Mouse (Mus musculus) megakaryocyte progenitor cell, adult 5-6 weeks (primary cell): ENCODE results near the gene BC055324. TPM values are rescaled to one million over a fixed set of nuclear protein-coding genes. Genes with fewer than 3 reads are reported as not detected.

Experiments used
- ATAC-seq: replicated peaks from 2 replicates; pipeline ENCODE4 v1.8.0; 2016; ENCODE audit warnings: mild to moderate bottlenecking, moderate TSS enrichment, inconsistent platforms; ENCODE audit not compliant: poor library complexity
- total RNA-seq, 2 experiments: library from RNA; stranded (forward) in 1 of 2; stranded (reverse) in 1 of 2; fragments of 157-497, 149-512 nt in 1 of 2; fragments of 200-1000 nt in 1 of 2; gene quantifications; 2 replicates each; pipeline versions ENCODE4 v1.2.3 to v1.2.4; 2015 to 2017

Gene BC055324
- total RNA-seq, 2 experiments from 2014 or later: 19.9 to 25.5 TPM

- no peak for ATAC-seq
Measured at GRCm38 (mm10) chr1:163958036-163958435, 36.6 kb downstream of the BC055324 start.

GRCm38 (mm10) chr1:163953396-163953795 is 41.2 kb downstream of the BC055324 start:
- ATAC-seq: no peak

- no peak for ATAC-seq
Measured at GRCm38 (mm10) chr1:163942056-163942455, 52.5 kb downstream of the BC055324 start.

GRCm38 (mm10) chr1:163934591-163934990 is 60.0 kb downstream of the BC055324 start:
- no peak for ATAC-seq

GRCm38 (mm10) chr1:163931801-163932200 is 62.8 kb downstream of the BC055324 start:
- ATAC-seq: no peak; the same call in 1 of the 2 replicates

- peak; percentile 38 for ATAC-seq
Measured at GRCm38 (mm10) chr1:163930458-163930794, 64.2 kb downstream of the BC055324 start.

GRCm38 (mm10) chr1:163929636-163930457 is 64.7 kb downstream of the BC055324 start:
- ATAC-seq: peak; percentile 84

GRCm38 (mm10) chr1:163928846-163929245 is 65.8 kb downstream of the BC055324 start, which contains the start of gene Scyl3:
Gene Scyl3 (plus strand): TSS chr1:163929100.
- no peak for ATAC-seq

DNA sequence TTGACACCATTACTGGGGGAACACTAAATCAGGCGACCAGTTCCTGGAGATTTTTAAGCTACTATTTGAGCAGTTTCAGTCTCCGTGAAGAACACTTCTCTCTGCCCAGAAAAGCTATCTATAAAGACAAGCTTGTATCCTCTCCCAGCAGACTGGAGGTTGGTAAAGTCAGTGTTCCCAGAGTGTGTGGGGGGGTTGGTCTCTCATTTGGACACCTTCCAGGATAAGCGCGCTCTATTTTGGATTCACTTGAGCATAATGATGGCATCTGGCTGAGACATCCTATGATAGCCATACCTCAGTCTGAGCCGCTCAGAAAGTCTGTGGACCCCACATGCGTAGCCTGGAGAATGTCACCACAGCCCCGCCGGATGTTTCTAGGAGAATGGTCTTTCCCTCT is 70.5 kb downstream of the BC055324 start:
- no peak for ATAC-seq

- ATAC-seq: no peak
Measured at GRCm38 (mm10) chr1:163917349-163918160, 77.0 kb downstream of the BC055324 start.

GRCm38 (mm10) chr1:163911981-163912380 is 82.6 kb downstream of the BC055324 start:
- no peak for ATAC-seq

- ATAC-seq: no peak
Measured at GRCm38 (mm10) chr1:163910785-163911184, 83.8 kb downstream of the BC055324 start.

DNA sequence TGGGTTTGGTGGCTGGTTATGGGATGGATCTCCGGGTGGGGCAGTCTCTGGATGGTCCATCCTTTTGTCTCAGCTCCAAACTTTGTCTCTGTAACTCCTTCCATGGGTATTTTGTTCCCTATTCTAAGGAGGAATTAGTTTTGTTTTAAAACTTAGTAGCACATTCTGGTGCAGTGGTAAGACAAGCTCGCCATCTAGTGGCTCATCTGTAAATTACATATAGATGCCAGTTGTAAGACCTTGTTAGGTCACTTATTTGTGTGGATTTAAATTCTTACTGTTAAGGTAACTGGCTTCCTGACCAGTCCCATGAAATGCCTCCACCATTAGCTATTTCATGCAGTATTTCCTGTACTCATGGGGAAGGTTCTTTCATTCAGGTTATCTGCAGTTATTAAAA is 84.3 kb downstream of the BC055324 start:
- ATAC-seq: peak; percentile 98

DNA sequence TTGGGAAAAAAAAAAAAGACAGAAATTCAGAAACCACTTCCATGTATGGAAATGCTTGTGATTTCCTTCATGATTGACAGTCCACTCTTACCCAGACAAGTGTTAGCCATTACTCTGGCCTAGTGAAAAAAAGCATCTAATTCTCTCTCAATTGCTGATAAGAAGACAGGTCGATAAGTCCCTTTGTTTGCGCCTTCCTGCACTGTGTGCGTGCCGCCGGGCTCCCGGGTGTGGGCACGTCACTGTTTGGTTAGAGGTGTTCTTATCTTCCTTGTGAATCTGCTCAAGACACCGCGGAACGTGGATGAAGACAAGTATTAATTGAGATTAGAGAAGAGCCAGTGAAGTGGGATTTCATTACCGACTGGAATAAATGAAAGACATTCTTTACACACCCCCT is 86.2 kb downstream of the BC055324 start:
- no peak for ATAC-seq

GRCm38 (mm10) chr1:163907007-163907811 is 87.4 kb downstream of the BC055324 start:
- no peak for ATAC-seq

- no peak for ATAC-seq
Measured at GRCm38 (mm10) chr1:163903411-163903810, 91.2 kb downstream of the BC055324 start.

- ATAC-seq: peak; percentile 54
Measured at GRCm38 (mm10) chr1:163900168-163900567, 94.4 kb downstream of the BC055324 start.

- ATAC-seq: peak; percentile 65
Measured at GRCm38 (mm10) chr1:163899575-163899974, 95.0 kb downstream of the BC055324 start.

DNA sequence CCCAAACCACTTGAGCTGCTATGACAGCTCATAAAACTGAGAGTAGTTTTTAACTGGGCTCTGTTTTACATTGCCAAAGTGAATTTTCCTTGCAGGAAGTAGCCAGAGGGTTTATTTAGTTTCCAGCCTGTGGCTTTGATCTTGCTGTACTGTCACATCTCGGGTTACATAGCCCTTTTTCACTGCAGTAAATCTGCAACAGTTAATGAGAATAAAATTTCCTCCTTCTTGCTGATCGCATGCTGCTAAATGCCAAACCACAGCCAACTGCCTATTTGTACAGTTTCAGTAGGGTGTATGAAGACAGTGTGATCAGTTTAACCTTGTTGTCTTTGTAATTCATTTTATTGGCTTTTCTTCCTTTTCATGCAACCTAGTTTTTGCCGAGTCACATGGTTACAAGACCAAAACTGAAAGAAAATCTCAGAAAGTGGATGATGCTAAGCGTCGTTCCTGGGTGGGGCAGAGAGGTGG is 96.3 kb downstream of the BC055324 start:
- ATAC-seq: 0 out of 2 replicates have a peak, but pooled peaks have one; percentile 15
